Mouse (Mus musculus) kidney, adult 2 months (tissue): ENCODE measurements around the gene Cnr2.

ENCODE experiments used
- CTCF ChIP-seq: fragments of 200-500 bp; conservative IDR thresholded peaks from 2 replicates; pipeline ENCODE4 v1.5.1; 2011; ENCODE audit warnings: low read depth, mild to moderate bottlenecking, control low read depth, low read length, moderate library complexity, mixed read lengths; ENCODE audit not compliant: insufficient read depth, insufficient read length
- POLR2A ChIP-seq: fragments of 200-500 bp; IDR thresholded peaks from one replicate; pipeline ENCODE4 v1.6.1; 2011; ENCODE audit warnings: low read depth, low read length, control low read depth

- TF ChIP-seq CTCF (no peak), POLR2A (no peak)
These were observed 60.7 kb downstream of the Cnr2 start for GRCm38 (mm10) chr4:135955886-135956285.
